Mouse (Mus musculus) gonadal fat pad, adult 2 months (tissue): Measurements from ENCODE around the gene Pitpnm2. TPM values are rescaled to one million over a fixed set of nuclear protein-coding genes. Genes with fewer than 3 reads are reported as not detected.
A peak's percentile ranks its signal among the peaks of the same experiment; 100 is the strongest.

Experiments
- DNase-seq: peaks from one replicate; pipeline ENCODE4 v3.0.0-alpha.2; 2012; ENCODE audit warnings: low read depth
- polyA plus RNA-seq: library from polyadenylated mRNA; depleted of rRNA; stranded (reverse); fragments of >200 nt; gene quantifications from 2 replicates; pipeline ENCODE4 v1.2.3, GENCODE M21; 2012

Gene Pitpnm2
- polyA plus RNA-seq, 1 experiment = 42.9 TPM

- DNase-seq = no peak
Measured at GRCm38 (mm10) chr5:124093852-124094604, 155.5 kb downstream of the Pitpnm2 start.

- DNase-seq = no peak
Measured at GRCm38 (mm10) chr5:124093120-124093794, 156.3 kb downstream of the Pitpnm2 start.

GRCm38 (mm10) chr5:124091951-124092406 lies 157.6 kb downstream of the Pitpnm2 start:
- no peak for DNase-seq

GRCm38 (mm10) chr5:124089868-124090267 lies 159.7 kb downstream of the Pitpnm2 start:
- DNase-seq = no peak

GRCm38 (mm10) chr5:124086876-124087275 lies 162.7 kb downstream of the Pitpnm2 start:
- no peak for DNase-seq

GRCm38 (mm10) chr5:124085513-124085912 lies 164.0 kb downstream of the Pitpnm2 start:
- DNase-seq = no peak

GRCm38 (mm10) chr5:124084588-124085173 lies 164.9 kb downstream of the Pitpnm2 start:
- no peak for DNase-seq

- DNase-seq = peak; percentile 57
Measured at GRCm38 (mm10) chr5:124083850-124084587, 165.5 kb downstream of the Pitpnm2 start.

GRCm38 (mm10) chr5:124082941-124083688 lies 166.4 kb downstream of the Pitpnm2 start:
- no peak for DNase-seq

- no peak for DNase-seq
Measured at GRCm38 (mm10) chr5:124082447-124082846, 167.1 kb downstream of the Pitpnm2 start.

GRCm38 (mm10) chr5:124079880-124080279 lies 169.7 kb downstream of the Pitpnm2 start:
- no peak for DNase-seq

- DNase-seq = no peak
Measured at GRCm38 (mm10) chr5:124078794-124079416, 170.7 kb downstream of the Pitpnm2 start.

- DNase-seq = no peak
Measured at GRCm38 (mm10) chr5:124077856-124078460, 171.6 kb downstream of the Pitpnm2 start.

GRCm38 (mm10) chr5:124077241-124077640 lies 172.3 kb downstream of the Pitpnm2 start:
- DNase-seq = no peak

- DNase-seq = no peak
Measured at GRCm38 (mm10) chr5:124076559-124076958, 173.0 kb downstream of the Pitpnm2 start.

- no peak for DNase-seq
Measured at GRCm38 (mm10) chr5:124075716-124076115, 173.8 kb downstream of the Pitpnm2 start.

- DNase-seq = no peak
Measured at GRCm38 (mm10) chr5:124074845-124075307, 174.7 kb downstream of the Pitpnm2 start.

GRCm38 (mm10) chr5:124073682-124074081 lies 175.9 kb downstream of the Pitpnm2 start:
- no peak for DNase-seq

- DNase-seq = no peak
Measured at GRCm38 (mm10) chr5:124069657-124070056, 179.9 kb downstream of the Pitpnm2 start.
